Mouse (Mus musculus) kidney, embryonic 15.5 days (tissue): Measurements from ENCODE around the gene Fdxacb1. TPM values are rescaled to one million over a fixed set of nuclear protein-coding genes. Genes with fewer than 3 reads are reported as not detected.

Source experiments
- ATAC-seq: fragments of 200-750 bp; cut with Nextera tagmentation; replicated peaks from 2 replicates; pipeline ENCODE4 v1.8.0; 2017; ENCODE audit warnings: moderate TSS enrichment; ENCODE audit not compliant: low FRiP score
- H3K27ac ChIP-seq: fragments of 300-500 bp; sonication (generic); 2 replicates; pipeline ENCODE4 v1.5.1; 2015; ENCODE audit warnings: mild to moderate bottlenecking, inconsistent platforms
- H3K27me3 ChIP-seq: fragments of 300-500 bp; sonication (generic); 2 replicates; pipeline ENCODE4 v1.6.1; 2015; ENCODE audit warnings: inconsistent platforms
- H3K36me3 ChIP-seq: fragments of 300-500 bp; sonication (generic); 2 replicates; pipeline ENCODE4 v1.6.1; 2015; ENCODE audit warnings: inconsistent platforms
- H3K4me1 ChIP-seq: fragments of 300-500 bp; sonication (generic); 2 replicates; pipeline ENCODE4 v1.6.1; 2015; ENCODE audit warnings: inconsistent platforms
- H3K4me2 ChIP-seq: fragments of 300-500 bp; sonication (generic); 2 replicates; pipeline ENCODE4 v1.6.1; 2015; ENCODE audit warnings: moderate library complexity, mild to moderate bottlenecking, inconsistent platforms
- H3K4me3 ChIP-seq: fragments of 300-500 bp; sonication (generic); replicated peaks from 2 replicates; pipeline ENCODE4 v1.5.1; 2015; ENCODE audit warnings: mild to moderate bottlenecking, inconsistent platforms
- H3K9ac ChIP-seq: fragments of 300-500 bp; sonication (generic); 2 replicates; pipeline ENCODE4 v1.6.1; 2015; ENCODE audit warnings: mild to moderate bottlenecking, inconsistent platforms
- H3K9me3 ChIP-seq: fragments of 300-500 bp; sonication (generic); replicated peaks from 2 replicates; pipeline ENCODE4 v1.6.1; 2016; ENCODE audit warnings: inconsistent platforms
- WGBS: fragments of 180-500 bp; shearing (Covaris S2); methylation state at CpG from one replicate; pipeline ENCODE4 v1.1.7; 2015; ENCODE audit warnings: mixed read lengths; 5-methylcytosine and 5-hydroxymethylcytosine counted together
- polyA plus RNA-seq: library from polyadenylated mRNA; unstranded; fragments of >200 nt; fragmentation: Nextera tagmentation; extraction: Ambion mirVana; gene quantifications from 2 replicates; pipeline ENCODE4 v1.2.1, GENCODE M21; 2015

The Fdxacb1 gene
- polyA plus RNA-seq, 1 experiment from 2014 or later, result 10.9 TPM

- WGBS, result 17% methylated on average over 4 of the region's 4 CpGs
- H3K9me3 ChIP-seq, result no peaks in the 10 kb centered on the region
- H3K27ac ChIP-seq, result no peak overlapping the region
These were observed 35.5 kb upstream of the Fdxacb1 start for GRCm38 (mm10) chr9:50732560-50732959.

GRCm38 (mm10) chr9:50734989-50735388, 33.0 kb upstream of the Fdxacb1 start:
- no peak for ATAC-seq
- no peak overlapping the region for H3K4me3 ChIP-seq
- 1% methylated on average over 9 of the region's 9 CpGs for WGBS
- H3K27me3 ChIP-seq, result peaks cover 3% of the 10 kb centered on the region; the same call in 1 of the 2 replicates
- H3K4me2 ChIP-seq, result 0 out of 2 replicates have a peak overlapping the region, but pooled peaks have one; percentile 17
- no peaks in the 10 kb centered on the region for H3K9me3 ChIP-seq
- no peak overlapping the region for H3K9ac ChIP-seq
- peaks cover 13% of the 10 kb centered on the region for H3K4me1 ChIP-seq
- H3K27ac ChIP-seq, result no peak overlapping the region
- no peaks in the 10 kb centered on the region for H3K36me3 ChIP-seq

More at GRCm38 (mm10) chr9:50732560-50732959, 35.5 kb upstream of the Fdxacb1 start:
- H3K4me3 ChIP-seq, result no peak overlapping the region
- no peak overlapping the region for H3K4me2 ChIP-seq
- no peak for ATAC-seq
- no peaks in the 10 kb centered on the region for H3K27me3 ChIP-seq
- H3K9ac ChIP-seq, result no peak overlapping the region
- H3K36me3 ChIP-seq, result no peaks in the 10 kb centered on the region
- H3K4me1 ChIP-seq, result peaks cover 8% of the 10 kb centered on the region

- WGBS, result 13% methylated on average over 36 of the region's 36 CpGs
- ATAC-seq, result peak; percentile 99
- no peaks in the 10 kb centered on the region for H3K9me3 ChIP-seq
- H3K27me3 ChIP-seq, result peaks cover 3% of the 10 kb centered on the region; the same call in 1 of the 2 replicates
- no peaks in the 10 kb centered on the region for H3K36me3 ChIP-seq
- H3K4me2 ChIP-seq, result peak within 1 kb of the TSS; percentile 66
- peak within 1 kb of the TSS; percentile 23; the same call in 1 of the 2 replicates for H3K9ac ChIP-seq
- peak within 1 kb of the TSS; percentile 41 for H3K4me3 ChIP-seq
- peak within 1 kb of the TSS; percentile 1; the same call in 1 of the 2 replicates for H3K27ac ChIP-seq
- peaks cover 13% of the 10 kb centered on the region for H3K4me1 ChIP-seq
These were observed 28.8 kb upstream of the Fdxacb1 start, which contains the start of gene Dixdc1 for GRCm38 (mm10) chr9:50738914-50739870. Gene Dixdc1 (minus strand): TSS chr9:50739517.

GRCm38 (mm10) chr9:50740867-50741784, 26.9 kb upstream of the Fdxacb1 start:
- 82% methylated on average over 14 of the region's 14 CpGs for WGBS
- H3K4me3 ChIP-seq, result no peak overlapping the region
- H3K27me3 ChIP-seq, result peaks cover 3% of the 10 kb centered on the region; the same call in 1 of the 2 replicates
- H3K9me3 ChIP-seq, result no peaks in the 10 kb centered on the region
- no peak for ATAC-seq
- no peaks in the 10 kb centered on the region for H3K36me3 ChIP-seq
- peaks cover 13% of the 10 kb centered on the region for H3K4me1 ChIP-seq
- no peak overlapping the region for H3K4me2 ChIP-seq
- no peak overlapping the region for H3K27ac ChIP-seq
- H3K9ac ChIP-seq, result no peak overlapping the region

GRCm38 (mm10) chr9:50742261-50742660, 25.8 kb upstream of the Fdxacb1 start:
- Histone ChIP-seq H3K9me3 (no peaks in the 10 kb centered on the region), H3K4me2 (no peak overlapping the region), H3K9ac (no peak overlapping the region), H3K4me1 (peaks cover 17% of the 10 kb centered on the region), H3K4me3 (no peak overlapping the region), H3K36me3 (no peaks in the 10 kb centered on the region), H3K27me3 (peaks cover 3% of the 10 kb centered on the region; the same call in 1 of the 2 replicates), H3K27ac (no peak overlapping the region)
- ATAC-seq, result no peak
- 83% methylated on average over 3 of the region's 3 CpGs for WGBS

GRCm38 (mm10) chr9:50742744-50743143, 25.3 kb upstream of the Fdxacb1 start:
- WGBS, result 77% methylated on average over 2 of the region's 2 CpGs
- peaks cover 2% of the 10 kb centered on the region; the same call in 1 of the 2 replicates for H3K27me3 ChIP-seq
- no peak overlapping the region for H3K27ac ChIP-seq
- no peak overlapping the region for H3K9ac ChIP-seq
- H3K36me3 ChIP-seq, result no peaks in the 10 kb centered on the region
- no peak for ATAC-seq
- H3K4me2 ChIP-seq, result no peak overlapping the region
- no peaks in the 10 kb centered on the region for H3K9me3 ChIP-seq
- H3K4me3 ChIP-seq, result no peak overlapping the region
- peaks cover 17% of the 10 kb centered on the region for H3K4me1 ChIP-seq

GRCm38 (mm10) chr9:50745806-50746205, 22.2 kb upstream of the Fdxacb1 start:
- peak overlapping the region; percentile 89 for H3K27ac ChIP-seq
- H3K9me3 ChIP-seq, result no peaks in the 10 kb centered on the region
- peak overlapping the region; percentile 60 for H3K9ac ChIP-seq
- H3K4me1 ChIP-seq, result 0 out of 2 replicates have a peak, but pooled peaks cover 4% of the 10 kb centered on the region
- peak overlapping the region; percentile 54 for H3K4me3 ChIP-seq
- peak; percentile 62; the same call in 1 of the 2 replicates for ATAC-seq
- H3K4me2 ChIP-seq, result peak overlapping the region; percentile 77
- H3K36me3 ChIP-seq, result no peaks in the 10 kb centered on the region
- no peaks in the 10 kb centered on the region for H3K27me3 ChIP-seq
- WGBS, result 12% methylated on average over 7 of the region's 7 CpGs

GRCm38 (mm10) chr9:50746214-50746677, 21.8 kb upstream of the Fdxacb1 start, which contains the start of gene 2310030G06Rik:
Gene 2310030G06Rik (minus strand): TSS chr9:50746536.
- Histone ChIP-seq H3K9ac (peak within 1 kb of the TSS; percentile 60), H3K27ac (peak within 1 kb of the TSS; percentile 89), H3K36me3 (no peaks in the 10 kb centered on the region), H3K4me3 (peak within 1 kb of the TSS; percentile 54), H3K27me3 (no peaks in the 10 kb centered on the region), H3K4me1 (0 out of 2 replicates have a peak, but pooled peaks cover 4% of the 10 kb centered on the region), H3K4me2 (peak within 1 kb of the TSS; percentile 77), H3K9me3 (no peaks in the 10 kb centered on the region)
- 1% methylated on average over 19 of the region's 19 CpGs for WGBS
- peak; percentile 88 for ATAC-seq

GRCm38 (mm10) chr9:50750706-50751105, 17.3 kb upstream of the Fdxacb1 start:
- no peak for ATAC-seq
- peaks cover 25% of the 10 kb centered on the region for H3K4me1 ChIP-seq
- no peaks in the 10 kb centered on the region for H3K36me3 ChIP-seq
- H3K27me3 ChIP-seq, result no peaks in the 10 kb centered on the region
- no peak overlapping the region for H3K4me3 ChIP-seq
- 63% methylated on average over 6 of the region's 6 CpGs for WGBS
- H3K27ac ChIP-seq, result no peak overlapping the region
- H3K9ac ChIP-seq, result no peak overlapping the region
- H3K4me2 ChIP-seq, result no peak overlapping the region
- H3K9me3 ChIP-seq, result no peaks in the 10 kb centered on the region

- Histone ChIP-seq H3K9ac (no peak within 1 kb of the TSS), H3K27me3 (no peaks in the 10 kb centered on the region), H3K36me3 (no peaks in the 10 kb centered on the region), H3K9me3 (no peaks in the 10 kb centered on the region), H3K4me3 (no peak within 1 kb of the TSS), H3K4me1 (peaks cover 25% of the 10 kb centered on the region), H3K27ac (peak within 1 kb of the TSS; percentile 72; the same call in 1 of the 2 replicates), H3K4me2 (no peak within 1 kb of the TSS)
- ATAC-seq, result no peak; the same call in 1 of the 2 replicates
- WGBS, result 73% methylated on average over 22 of the region's 22 CpGs
These were observed 16.7 kb upstream of the Fdxacb1 start, which contains the start of gene Cryab for GRCm38 (mm10) chr9:50751323-50751722. Gene Cryab (plus strand): TSS chr9:50751325.

GRCm38 (mm10) chr9:50752054-50752602, 15.9 kb upstream of the Fdxacb1 start, which contains the start of gene Hspb2:
Gene Hspb2 (minus strand): TSS chr9:50752354.
- ATAC-seq, result peak; percentile 35; the same call in 1 of the 2 replicates
- 78% methylated on average over 14 of the region's 14 CpGs for WGBS
- H3K4me1 ChIP-seq, result peaks cover 21% of the 10 kb centered on the region
- H3K27me3 ChIP-seq, result no peaks in the 10 kb centered on the region
- H3K9me3 ChIP-seq, result no peaks in the 10 kb centered on the region
- peak within 1 kb of the TSS; percentile 23 for H3K4me3 ChIP-seq
- no peaks in the 10 kb centered on the region for H3K36me3 ChIP-seq
- peak within 1 kb of the TSS; percentile 72 for H3K27ac ChIP-seq
- peak within 1 kb of the TSS; percentile 39 for H3K4me2 ChIP-seq
- H3K9ac ChIP-seq, result no peak within 1 kb of the TSS
